Mouse (Mus musculus) MEL (cell line): Measurements from ENCODE around the gene Hoxb4. TPM values are rescaled to one million over a fixed set of nuclear protein-coding genes. Genes with fewer than 3 reads are reported as not detected.

Experiments
- DNase-seq: peaks from one replicate; pipeline ENCODE4 v3.0.0; 2011; ENCODE audit warnings: low read depth, low spot score
- H3K27ac ChIP-seq: 2 replicates; pipeline ENCODE4 v1.5.1; 2012; ENCODE audit warnings: low read depth, mild to moderate bottlenecking, control low read depth, low read length, moderate library complexity; ENCODE audit not compliant: control insufficient read depth
- H3K27me3 ChIP-seq, 2 experiments: fragments of 150-350 bp in 1 of 2; sonication (generic) in 1 of 2; 2 replicates each; pipeline ENCODE4 v1.6.1; 2012; ENCODE audit warnings: low read length in 2 of 2, mild to moderate bottlenecking in 2 of 2, improper control_type of control experiment in 1 of 2, moderate library complexity in 1 of 2; ENCODE audit not compliant: insufficient read depth in 2 of 2, control insufficient read depth in 1 of 2
- H3K36me3 ChIP-seq, 2 experiments: 2 replicates each; pipeline ENCODE4 v1.6.1; 2012 to 2014; ENCODE audit warnings: low read length in 2 of 2, improper control_type of control experiment in 1 of 2, inconsistent platforms in 1 of 2, mild to moderate bottlenecking in 1 of 2; ENCODE audit not compliant: insufficient read depth in 2 of 2, control insufficient read depth in 1 of 2
- H3K4me1 ChIP-seq, 2 experiments: fragments of 150-350 bp in 1 of 2; sonication (generic) in 1 of 2; 2 replicates each; pipeline ENCODE4 v1.6.1; 2012; ENCODE audit warnings: low read length in 2 of 2, improper control_type of control experiment in 1 of 2, mild to moderate bottlenecking in 1 of 2; ENCODE audit not compliant: insufficient read depth in 2 of 2, control insufficient read depth in 1 of 2
- H3K4me3 ChIP-seq, 2 experiments: fragments of 150-350 bp in 1 of 2; sonication (generic) in 1 of 2; 2 replicates each; pipeline ENCODE4 v1.5.1; 2012; ENCODE audit warnings: low read depth in 2 of 2, low read length in 2 of 2, mild to moderate bottlenecking in 2 of 2, moderate library complexity in 2 of 2, control low read depth in 1 of 2, improper control_type of control experiment in 1 of 2; ENCODE audit not compliant: control insufficient read depth in 1 of 2, insufficient read depth in 1 of 2
- H3K79me2 ChIP-seq: 2 replicates; pipeline ENCODE4 v1.6.1; 2012; ENCODE audit warnings: mild to moderate bottlenecking, low read length, moderate library complexity; ENCODE audit not compliant: control insufficient read depth, poor library complexity, insufficient read depth
- H3K9ac ChIP-seq: 2 replicates; pipeline ENCODE4 v1.6.1; 2012; ENCODE audit warnings: low read depth, mild to moderate bottlenecking, control low read depth, low read length, moderate library complexity; ENCODE audit not compliant: control insufficient read depth, poor library complexity, severe bottlenecking
- H3K9me3 ChIP-seq: fragments of 150-350 bp; sonication (generic); replicated peaks from 2 replicates; pipeline ENCODE4 v1.6.1; 2012; ENCODE audit warnings: mild to moderate bottlenecking, low read length, improper control_type of control experiment, moderate library complexity; ENCODE audit not compliant: insufficient read depth
- BHLHE40 ChIP-seq: IDR thresholded peaks from 2 replicates; pipeline ENCODE4 v1.6.1; 2012; ENCODE audit warnings: low read depth, mild to moderate bottlenecking, inconsistent platforms, low read length, improper control_type of control experiment, borderline replicate concordance
- E2F4 ChIP-seq: IDR thresholded peaks from 2 replicates; pipeline ENCODE4 v1.6.1; 2011; ENCODE audit warnings: low read depth, low read length, improper control_type of control experiment, borderline replicate concordance
- EP300 ChIP-seq, 2 experiments: IDR thresholded peaks; 2 replicates each; pipeline ENCODE4 v1.6.1; 2011; ENCODE audit warnings: improper control_type of control experiment in 2 of 2, low read length in 2 of 2, low read depth in 1 of 2, mild to moderate bottlenecking in 1 of 2
- ETS1 ChIP-seq: IDR thresholded peaks from 2 replicates; pipeline ENCODE4 v1.6.1; 2012; ENCODE audit warnings: low read depth, mild to moderate bottlenecking, inconsistent platforms, low read length, improper control_type of control experiment, moderate library complexity
- JUND ChIP-seq: IDR thresholded peaks from 2 replicates; pipeline ENCODE4 v1.6.1; 2011; ENCODE audit warnings: low read depth, mild to moderate bottlenecking, improper control_type of control experiment, low read length
- KAT2A ChIP-seq: conservative IDR thresholded peaks from 2 replicates; pipeline ENCODE4 v1.6.1; 2012; ENCODE audit warnings: low read depth, low read length, improper control_type of control experiment, inconsistent platforms
- MAFK ChIP-seq: IDR thresholded peaks from 2 replicates; pipeline ENCODE4 v1.6.1; 2011; ENCODE audit warnings: low read depth, mild to moderate bottlenecking, low read length, improper control_type of control experiment, borderline replicate concordance
- MYB ChIP-seq: IDR thresholded peaks from 2 replicates; pipeline ENCODE4 v1.6.1; 2011; ENCODE audit warnings: mild to moderate bottlenecking, low read depth, low read length, improper control_type of control experiment
- MYC ChIP-seq: IDR thresholded peaks from 2 replicates; pipeline ENCODE4 v1.6.1; 2011; ENCODE audit warnings: low read depth, mild to moderate bottlenecking, low read length, improper control_type of control experiment, moderate library complexity
- POLR2AphosphoS2 ChIP-seq: IDR thresholded peaks from 2 replicates; pipeline ENCODE4 v1.6.1; 2011; ENCODE audit warnings: low read length, improper control_type of control experiment
- POLR2AphosphoS5 ChIP-seq: IDR thresholded peaks from 2 replicates; pipeline ENCODE4 v1.6.1; 2012; ENCODE audit warnings: low read depth, borderline replicate concordance, mild to moderate bottlenecking, inconsistent platforms, low read length, moderate library complexity, mixed read lengths
- RAD21 ChIP-seq: IDR thresholded peaks from 2 replicates; pipeline ENCODE4 v1.6.1; 2011; ENCODE audit warnings: mild to moderate bottlenecking, low read depth, low read length, improper control_type of control experiment
- RCOR1 ChIP-seq: IDR thresholded peaks from 2 replicates; pipeline ENCODE4 v1.6.1; 2012; ENCODE audit warnings: low read depth, mild to moderate bottlenecking, inconsistent platforms, low read length, improper control_type of control experiment
- SMC3 ChIP-seq: IDR thresholded peaks from 2 replicates; pipeline ENCODE4 v1.6.1; 2011; ENCODE audit warnings: low read depth, low read length, improper control_type of control experiment
- TAL1 ChIP-seq: IDR thresholded peaks from 2 replicates; pipeline ENCODE4 v1.6.1; 2012; ENCODE audit warnings: mild to moderate bottlenecking, inconsistent platforms, low read length, moderate library complexity, mixed read lengths
- TCF12 ChIP-seq: IDR thresholded peaks from 2 replicates; pipeline ENCODE4 v1.6.1; 2014; ENCODE audit warnings: low read depth, mild to moderate bottlenecking, inconsistent platforms, low read length, improper control_type of control experiment, moderate library complexity
- USF1 ChIP-seq: IDR thresholded peaks from 2 replicates; pipeline ENCODE4 v1.6.1; 2014; ENCODE audit warnings: low read depth, mild to moderate bottlenecking, inconsistent platforms, low read length, improper control_type of control experiment, moderate library complexity
- ZC3H11A ChIP-seq: IDR thresholded peaks from 2 replicates; pipeline ENCODE4 v1.6.1; 2012; ENCODE audit warnings: low read depth, mild to moderate bottlenecking, inconsistent platforms, low read length, improper control_type of control experiment
- ZKSCAN1 ChIP-seq: IDR thresholded peaks from 2 replicates; pipeline ENCODE4 v1.6.1; 2012; ENCODE audit warnings: low read depth, mild to moderate bottlenecking, inconsistent platforms, low read length, improper control_type of control experiment, moderate library complexity
- ZNF384 ChIP-seq: IDR thresholded peaks from 2 replicates; pipeline ENCODE4 v1.6.1; 2012; ENCODE audit warnings: low read depth, mild to moderate bottlenecking, inconsistent platforms, low read length, improper control_type of control experiment
- polyA plus RNA-seq, 2 experiments: library from polyadenylated mRNA; stranded (reverse) in 1 of 2; unstranded in 1 of 2; fragments of >175 nt in 1 of 2; fragments of >200 nt in 1 of 2; gene quantifications; 2 replicates each; pipeline versions ENCODE4 v1.2.1 to v1.2.4; 2012; ENCODE audit warnings: low replicate concordance in 2 of 2, low read depth in 1 of 2; ENCODE audit not compliant: insufficient read length in 2 of 2, insufficient read depth in 1 of 2, missing spikeins in 1 of 2
- total RNA-seq: library from RNA; depleted of rRNA; stranded (reverse); fragments of 300-350 nt; gene quantifications from 2 replicates; pipeline ENCODE4 v1.2.3, GENCODE M21; 2012

Hoxb4 gene
- total and polyA plus RNA-seq, 3 experiments = not detected

GRCm38 (mm10) chr11:96351312-96351711 is 33.2 kb downstream of the Hoxb4 start:
- no peaks in the 10 kb centered on the region for H3K4me1 ChIP-seq
- no peak overlapping the region for H3K9ac ChIP-seq
- H3K36me3 ChIP-seq = no peaks in the 10 kb centered on the region
- H3K27ac ChIP-seq = no peak overlapping the region
- H3K79me2 ChIP-seq = no peaks in the 10 kb centered on the region
- no peaks in the 10 kb centered on the region for H3K9me3 ChIP-seq
- TF ChIP-seq KAT2A (no peak), E2F4 (no peak), ETS1 (no peak)
- peaks cover 0 to 4% of the 10 kb centered on the region in 2 experiments; a peak in 2 of 4 replicates for H3K27me3 ChIP-seq
- DNase-seq = no peak
- H3K4me3 ChIP-seq = no peak overlapping the region

DNA sequence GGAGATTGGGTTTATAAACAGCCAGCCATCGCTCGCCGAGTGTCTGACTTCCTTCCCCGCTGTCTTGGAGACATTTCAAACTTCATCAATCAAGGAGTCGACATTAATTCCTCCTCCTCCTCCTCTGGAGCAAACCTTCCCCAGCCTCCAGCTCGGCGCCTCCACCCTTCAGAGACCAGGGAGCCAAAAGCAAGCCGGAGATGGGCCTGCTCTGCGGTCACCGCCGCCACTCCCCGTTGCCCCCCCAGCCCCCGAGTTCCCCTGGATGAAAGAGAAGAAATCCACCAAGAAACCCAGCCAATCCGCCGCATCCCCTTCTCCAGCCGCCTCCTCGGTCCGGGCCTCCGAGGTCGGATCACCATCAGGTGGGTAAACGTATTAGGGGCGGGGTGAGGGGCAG is 33.8 kb downstream of the Hoxb4 start:
- no peak overlapping the region for H3K9ac ChIP-seq
- H3K4me1 ChIP-seq = no peaks in the 10 kb centered on the region
- H3K4me3 ChIP-seq = no peak overlapping the region
- TF ChIP-seq USF1 = no peak
- no peak for TF ChIP-seq MYC
- TF ChIP-seq EP300 (IDR thresholded peaks at IDR 0.05; ENCODE audit: low read depth in 1 of 2, low read length in 2 of 2) = no peak
- TF ChIP-seq TAL1 = no peak
- TF ChIP-seq SMC3 = no peak
- TF ChIP-seq RAD21 = no peak
- TF ChIP-seq RCOR1 = no peak
- no peak for TF ChIP-seq ZKSCAN1
- no peak for TF ChIP-seq MYB
- TF ChIP-seq POLR2AphosphoS2 = no peak
- TF ChIP-seq POLR2AphosphoS5 = no peak
- TF ChIP-seq BHLHE40 = no peak
- TF ChIP-seq JUND = no peak
- no peak for TF ChIP-seq TCF12
- no peak for TF ChIP-seq MAFK
- TF ChIP-seq ETS1 = no peak
- no peak for TF ChIP-seq ZC3H11A
- TF ChIP-seq ZNF384 = no peak
- TF ChIP-seq, all 39 proteins: peak for 0
- Histone ChIP-seq H3K27ac (no peak overlapping the region), H3K79me2 (no peaks in the 10 kb centered on the region), H3K9me3 (no peaks in the 10 kb centered on the region), H3K27me3 (peaks cover 0 to 4% of the 10 kb centered on the region in 2 experiments; a peak in 2 of 4 replicates), H3K36me3 (no peaks in the 10 kb centered on the region)
- no peak for DNase-seq
